Mouse (Mus musculus) adipocyte (in vitro differentiated cells): ENCODE results near the gene Sost.

ENCODE experiments used
- DNase-seq: peaks from one replicate; pipeline ENCODE4 v3.0.0-alpha.2; 2016; ENCODE audit warnings: low spot score

Sost gene

GRCm38 (mm10) chr11:101946525-101946924 lies 20.3 kb downstream of the Sost start:
- DNase-seq: no peak

DNA sequence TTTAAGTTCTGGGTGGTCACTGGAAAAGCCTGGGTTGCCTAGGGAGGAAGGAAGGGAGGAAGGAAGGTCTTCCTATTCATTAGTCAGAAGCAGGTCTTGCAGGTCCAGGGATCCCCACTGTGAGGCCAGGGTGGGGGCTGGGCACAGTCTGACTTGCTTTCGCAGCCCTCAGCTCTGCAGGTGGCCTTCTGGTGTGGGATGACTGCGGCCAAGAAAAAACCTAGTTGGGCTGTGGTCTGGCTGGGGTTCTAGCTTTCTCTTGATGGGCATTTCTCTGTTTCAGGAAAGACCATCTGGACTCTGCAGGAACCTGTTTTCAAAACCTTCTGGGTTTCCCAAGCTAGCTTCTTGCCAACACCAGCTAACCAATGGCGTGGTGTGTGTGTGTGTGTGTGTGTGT lies 23.8 kb downstream of the Sost start:
- no peak for DNase-seq

- DNase-seq: no peak
Observed at GRCm38 (mm10) chr11:101937108-101937507, 29.7 kb downstream of the Sost start.

GRCm38 (mm10) chr11:101936421-101936820 lies 30.4 kb downstream of the Sost start:
- no peak for DNase-seq

GRCm38 (mm10) chr11:101935743-101936142 lies 31.1 kb downstream of the Sost start:
- DNase-seq: no peak

GRCm38 (mm10) chr11:101931978-101932377 lies 34.8 kb downstream of the Sost start:
- no peak for DNase-seq

GRCm38 (mm10) chr11:101928030-101928762 lies 38.6 kb downstream of the Sost start:
- DNase-seq: no peak

DNA sequence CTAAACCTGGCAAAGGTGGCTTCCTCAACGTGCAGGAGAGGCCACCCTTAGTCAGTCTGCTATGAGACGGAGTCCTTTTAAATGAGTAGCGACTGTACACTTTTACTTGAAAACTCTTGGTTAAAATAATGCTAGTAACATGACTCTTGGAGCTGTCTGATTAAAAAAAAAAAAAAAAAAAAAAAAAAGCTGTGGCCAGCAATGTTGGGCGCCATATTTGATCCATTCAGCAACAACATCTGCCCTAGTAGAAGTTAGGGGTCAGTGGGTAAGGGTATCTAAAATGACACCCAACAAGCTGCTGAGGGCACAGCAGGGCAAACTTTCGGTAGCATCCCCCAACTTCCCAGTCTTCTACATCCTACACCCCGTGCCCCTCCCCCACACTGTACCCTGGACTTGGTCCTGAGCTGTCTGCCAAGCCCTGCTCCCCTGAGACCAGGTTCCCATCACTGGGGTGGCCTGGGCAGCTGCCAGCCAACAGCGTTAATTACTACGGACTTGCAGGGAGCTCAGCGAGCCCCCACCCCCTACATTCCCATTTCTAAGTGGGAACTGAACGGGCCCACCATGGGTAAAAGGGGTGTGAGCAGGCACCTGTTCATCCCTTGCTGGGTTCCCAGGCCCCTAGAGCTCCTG lies 39.7 kb downstream of the Sost start:
- no peak for DNase-seq

DNA sequence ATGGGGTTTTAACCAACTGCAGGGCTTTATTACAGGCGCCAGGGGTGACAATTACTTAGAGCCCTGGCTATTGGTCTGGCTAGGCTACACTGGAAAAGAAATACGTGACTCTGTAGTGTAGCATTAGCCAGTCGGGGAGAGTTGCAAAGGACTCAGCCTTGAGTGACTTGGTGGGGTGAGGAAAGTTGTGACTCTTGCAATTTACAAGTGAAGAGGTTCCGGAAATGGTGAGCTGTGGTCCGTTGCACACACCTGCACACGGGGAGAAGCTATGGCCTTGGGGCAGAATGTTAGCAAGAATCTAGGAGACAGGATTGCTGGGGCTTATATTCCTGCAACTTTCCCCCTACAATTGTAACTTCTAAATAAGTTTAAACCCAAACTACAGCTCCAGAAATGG lies 41.2 kb downstream of the Sost start:
- DNase-seq: no peak

DNA sequence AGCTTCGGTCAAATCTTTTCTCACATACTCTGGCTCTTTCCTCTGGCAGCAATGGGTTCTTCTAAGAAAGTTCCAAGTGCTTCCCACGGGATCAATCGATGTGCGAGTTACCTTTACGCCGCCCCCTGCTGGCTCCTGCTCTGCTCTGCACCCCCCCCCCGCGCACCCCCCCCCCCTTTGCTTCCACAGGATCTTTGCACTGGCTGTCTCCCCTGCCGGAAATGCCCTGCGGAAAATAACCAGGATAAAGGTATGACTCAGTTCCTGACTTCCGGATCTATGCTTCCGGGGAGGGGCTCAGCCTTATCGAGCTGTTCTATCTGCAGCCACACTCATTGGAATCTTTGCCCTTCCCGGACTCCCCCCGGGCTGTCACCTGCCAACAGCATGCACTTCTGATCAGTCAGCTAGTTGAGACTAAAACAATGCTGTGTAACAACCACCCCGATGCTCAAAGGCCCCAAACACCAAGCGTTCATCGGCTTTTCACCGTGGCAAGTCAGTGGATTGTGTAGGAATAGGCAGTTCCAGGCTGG lies 42.3 kb downstream of the Sost start:
- DNase-seq: no peak

GRCm38 (mm10) chr11:101923988-101924387 lies 42.8 kb downstream of the Sost start:
- no peak for DNase-seq

DNA sequence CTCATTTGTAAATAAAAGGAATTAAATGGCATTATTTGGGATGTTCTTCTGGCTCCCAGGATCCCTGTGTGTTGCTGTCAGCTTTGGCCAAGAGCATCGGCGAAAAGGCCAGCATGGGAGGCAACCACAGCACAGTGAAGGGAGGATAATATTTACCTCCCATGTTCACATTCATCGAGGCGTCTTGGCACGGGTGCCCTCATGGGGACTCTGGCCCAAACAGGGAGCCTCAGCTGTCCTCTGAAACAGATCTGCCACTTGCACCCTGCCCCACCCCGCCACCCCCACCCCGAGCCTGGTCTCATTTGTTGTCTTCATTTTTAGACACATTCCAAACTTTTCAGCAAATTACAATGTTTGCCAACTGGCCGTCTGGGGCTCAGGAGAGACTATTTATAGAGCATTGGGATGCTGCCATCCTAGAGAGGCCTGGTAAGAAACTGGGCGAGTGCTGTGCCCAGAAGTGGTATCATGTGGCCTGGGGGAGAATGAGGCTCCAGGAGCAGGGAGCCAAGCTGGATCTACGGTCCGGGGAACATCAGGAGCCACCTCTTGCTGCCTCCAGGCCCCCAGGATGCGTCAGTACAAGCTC lies 45.4 kb downstream of the Sost start:
- DNase-seq: peak; percentile 75

- peak; percentile 85 for DNase-seq
Observed at GRCm38 (mm10) chr11:101919660-101920059, 47.2 kb downstream of the Sost start.

- no peak for DNase-seq
Observed at GRCm38 (mm10) chr11:101918609-101919008, 48.2 kb downstream of the Sost start.

GRCm38 (mm10) chr11:101916772-101917171 lies 50.0 kb downstream of the Sost start:
- no peak for DNase-seq

DNA sequence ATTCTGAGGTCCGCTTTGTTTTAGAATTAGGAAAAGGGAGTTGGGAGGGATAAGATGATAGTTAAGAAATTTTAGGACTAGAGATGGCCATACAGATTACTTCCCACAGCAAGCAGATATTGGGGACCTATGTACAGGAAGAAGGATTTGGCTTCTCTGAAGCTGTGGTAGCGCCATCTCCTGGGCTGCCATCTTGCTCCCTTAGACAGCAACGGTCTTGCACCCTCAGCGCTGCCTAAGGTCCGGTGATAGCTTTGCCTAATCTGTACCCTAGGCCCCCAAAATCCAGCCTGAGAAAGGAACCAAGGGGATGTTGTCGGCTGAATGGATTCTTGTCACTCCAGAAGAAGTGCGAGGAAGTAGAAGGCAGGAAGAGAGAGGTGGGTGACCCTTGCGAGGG lies 53.2 kb downstream of the Sost start:
- DNase-seq: no peak
